Mouse (Mus musculus) liver, adult 2 months (tissue): ENCODE measurements around the gene Camk2b. TPM values are rescaled to one million over a fixed set of nuclear protein-coding genes. Genes with fewer than 3 reads are reported as not detected.

Source experiments
- DNase-seq: peaks from one replicate; pipeline ENCODE4 v3.0.0-alpha.2; 2011; ENCODE audit warnings: low read depth, low spot score; ENCODE audit errors: extremely low read depth
- H3K27ac ChIP-seq: fragments of 200-500 bp; replicated peaks from 2 replicates; pipeline ENCODE4 v1.5.1; 2012; ENCODE audit warnings: low read depth, mild to moderate bottlenecking, control low read depth, inconsistent platforms, low read length; ENCODE audit not compliant: insufficient read depth
- H3K27me3 ChIP-seq: fragments of 200-500 bp; 2 replicates; pipeline ENCODE4 v1.6.1; 2012; ENCODE audit warnings: mild to moderate bottlenecking, moderate library complexity, low read length, inconsistent platforms; ENCODE audit not compliant: control insufficient read depth, insufficient read depth
- H3K36me3 ChIP-seq: fragments of 200-500 bp; 2 replicates; pipeline ENCODE4 v1.6.1; 2012; ENCODE audit warnings: low read length, inconsistent platforms; ENCODE audit not compliant: control insufficient read depth, insufficient read depth
- H3K4me1 ChIP-seq: fragments of 200-500 bp; 2 replicates; pipeline ENCODE4 v1.6.1; 2011; ENCODE audit warnings: low read length; ENCODE audit not compliant: control insufficient read depth, insufficient read depth
- H3K4me3 ChIP-seq: fragments of 200-500 bp; 2 replicates; pipeline ENCODE4 v1.5.1; 2011; ENCODE audit warnings: low read depth, mild to moderate bottlenecking, control low read depth, low read length, moderate library complexity; ENCODE audit not compliant: insufficient read depth
- H3K79me2 ChIP-seq: fragments of 200-500 bp; 2 replicates; pipeline ENCODE4 v1.6.1; 2012; ENCODE audit warnings: inconsistent platforms, mild to moderate bottlenecking, low read length, moderate library complexity; ENCODE audit not compliant: control insufficient read depth, insufficient read depth
- H3K9ac ChIP-seq: fragments of 200-500 bp; 2 replicates; pipeline ENCODE4 v1.6.1; 2012; ENCODE audit warnings: low read depth, mild to moderate bottlenecking, control low read depth, inconsistent platforms, low read length
- CTCF ChIP-seq: fragments of 200-500 bp; IDR thresholded peaks from 2 replicates; pipeline ENCODE4 v1.5.1; 2011; ENCODE audit warnings: low read depth, low read length, control low read depth
- POLR2A ChIP-seq: fragments of 200-500 bp; IDR thresholded peaks from 2 replicates; pipeline ENCODE4 v1.6.1; 2011; ENCODE audit warnings: low read length, control low read depth; ENCODE audit not compliant: insufficient read depth; ENCODE audit errors: extremely low read depth
- whole genome bisulfite sequencing: fragments of 180-500 bp; shearing (Covaris S2); methylation state at CpG from one replicate; pipeline ENCODE4 v1.1.7; 2018; 5-methylcytosine and 5-hydroxymethylcytosine counted together
- polyA plus RNA-seq: library from polyadenylated mRNA; depleted of rRNA; stranded (reverse); fragments of >200 nt; gene quantifications from 2 replicates; pipeline ENCODE4 v1.2.3, GENCODE M21; 2012
- total RNA-seq: library from RNA; depleted of rRNA; stranded (reverse); fragments of >200 nt; gene quantifications from 2 replicates; pipeline ENCODE4 v1.2.3, GENCODE M21; 2014

Gene Camk2b
- total and polyA plus RNA-seq, 2 experiments = 8.1 to 8.5 TPM

DNA sequence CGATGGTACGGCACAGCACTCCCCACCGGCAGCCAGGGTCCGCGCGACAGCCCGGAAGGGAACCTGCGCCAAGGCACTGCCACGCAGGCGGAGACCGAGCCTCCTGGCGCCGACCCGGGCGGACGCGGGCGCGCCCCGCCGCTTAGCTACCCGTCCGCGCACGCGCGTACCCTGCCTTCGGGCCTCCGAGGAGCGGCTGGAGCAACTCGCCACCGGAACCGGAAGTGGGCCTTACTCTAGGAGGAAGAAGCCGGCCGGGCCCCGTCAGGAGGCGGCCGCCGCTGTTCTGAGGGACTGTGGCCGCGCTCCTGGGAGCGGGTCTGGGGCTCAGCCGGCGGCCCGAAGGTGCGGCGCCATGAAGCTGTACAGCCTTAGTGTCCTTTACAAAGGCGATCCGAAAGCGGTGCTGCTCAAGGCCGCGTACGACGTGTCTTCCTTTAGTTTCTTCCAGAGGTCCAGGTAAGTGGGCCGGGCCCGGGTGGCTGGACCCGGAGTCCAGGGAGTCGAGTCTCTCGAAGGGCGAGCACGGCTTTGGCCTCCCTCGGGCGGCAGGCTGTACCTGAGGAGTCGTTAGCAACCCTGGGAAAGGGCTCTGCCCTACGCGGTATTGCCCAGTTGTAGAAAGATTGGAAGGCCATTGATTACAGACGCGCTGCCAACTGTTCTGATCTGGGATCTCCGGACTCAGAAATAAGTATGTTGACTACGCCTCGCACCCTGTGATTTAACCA is 110.5 kb downstream of the Camk2b start, which contains the start of gene Ykt6:
TSS of gene Ykt6 (plus strand) at position 148 of the 731 bp plus-strand sequence.
- H3K4me1 ChIP-seq = peaks cover 10% of the 10 kb centered on the region
- H3K4me3 ChIP-seq = peak within 1 kb of the TSS; percentile 95
- DNase-seq = peak; percentile 87
- TF ChIP-seq CTCF (no peak), POLR2A (peak; percentile 74)
- H3K79me2 ChIP-seq = peaks cover 18% of the 10 kb centered on the region; the same call in 1 of the 2 replicates
- H3K27ac ChIP-seq = peak within 1 kb of the TSS; percentile 93
- peaks cover 8% of the 10 kb centered on the region for H3K36me3 ChIP-seq
- H3K9ac ChIP-seq = peak within 1 kb of the TSS; percentile 93
- WGBS = under 1% methylated on average over 71 of the region's 71 CpGs
- no peaks in the 10 kb centered on the region for H3K27me3 ChIP-seq

GRCm38 (mm10) chr11:5954965-5955504 is 111.1 kb downstream of the Camk2b start:
- WGBS = 5% methylated on average over 7 of the region's 7 CpGs
- H3K4me3 ChIP-seq = peak overlapping the region; percentile 70
- peaks cover 2% of the 10 kb centered on the region; the same call in 1 of the 2 replicates for H3K36me3 ChIP-seq
- H3K27ac ChIP-seq = peak overlapping the region; percentile 93
- peaks cover 10% of the 10 kb centered on the region for H3K4me1 ChIP-seq
- no peaks in the 10 kb centered on the region for H3K27me3 ChIP-seq
- peak overlapping the region; percentile 83 for H3K9ac ChIP-seq
- peak; percentile 49 for DNase-seq
- peaks cover 18% of the 10 kb centered on the region; the same call in 1 of the 2 replicates for H3K79me2 ChIP-seq
- TF ChIP-seq POLR2A = no peak
- peak; percentile 50 for TF ChIP-seq CTCF

DNA sequence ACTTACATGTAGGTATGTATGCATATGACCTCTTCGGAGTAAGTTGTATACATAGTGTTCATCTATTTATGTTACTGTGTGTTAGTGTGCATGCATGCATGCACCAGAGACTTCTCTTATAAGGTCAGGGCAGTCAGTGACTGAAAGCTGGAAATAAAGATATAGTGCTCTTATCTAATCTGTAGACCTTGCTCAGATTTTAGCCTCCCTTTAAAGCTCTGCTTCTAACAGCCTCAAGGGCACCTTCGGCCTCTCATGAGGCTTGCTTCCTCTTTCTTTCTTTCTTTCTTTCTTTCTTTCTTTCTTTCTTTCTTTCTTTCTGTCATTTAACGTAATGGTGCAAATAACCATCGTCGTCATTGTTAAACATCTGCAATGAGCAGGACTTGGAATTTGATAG is 111.7 kb downstream of the Camk2b start:
- 69% methylated on average over 5 of the region's 5 CpGs for WGBS
- Histone ChIP-seq H3K27me3 (no peaks in the 10 kb centered on the region), H3K27ac (no peak overlapping the region), H3K4me3 (no peak overlapping the region), H3K9ac (no peak overlapping the region), H3K4me1 (peaks cover 9% of the 10 kb centered on the region), H3K79me2 (peaks cover 18% of the 10 kb centered on the region; the same call in 1 of the 2 replicates), H3K36me3 (0 out of 2 replicates have a peak, but pooled peaks cover 1% of the 10 kb centered on the region)
- no peak for TF ChIP-seq CTCF
- TF ChIP-seq POLR2A = no peak
- no peak for DNase-seq

GRCm38 (mm10) chr11:5953130-5953765 is 112.9 kb downstream of the Camk2b start:
- Histone ChIP-seq H3K4me3 (no peak overlapping the region), H3K36me3 (no peaks in the 10 kb centered on the region), H3K4me1 (peaks cover 7% of the 10 kb centered on the region), H3K9ac (no peak overlapping the region), H3K27me3 (no peaks in the 10 kb centered on the region), H3K27ac (no peak overlapping the region), H3K79me2 (peaks cover 18% of the 10 kb centered on the region; the same call in 1 of the 2 replicates)
- DNase-seq = peak; percentile 52
- 42% methylated on average over 8 of the region's 8 CpGs for WGBS
- TF ChIP-seq POLR2A = no peak
- peak; percentile 19; the same call in 1 of the 2 replicates for TF ChIP-seq CTCF

- Histone ChIP-seq H3K27me3 (no peaks in the 10 kb centered on the region), H3K4me1 (peaks cover 7% of the 10 kb centered on the region), H3K4me3 (no peak overlapping the region), H3K79me2 (peaks cover 17% of the 10 kb centered on the region; the same call in 1 of the 2 replicates), H3K36me3 (no peaks in the 10 kb centered on the region), H3K9ac (no peak overlapping the region), H3K27ac (no peak overlapping the region)
- no peak for DNase-seq
- TF ChIP-seq CTCF (no peak), POLR2A (no peak)
- 77% methylated on average over 5 of the region's 5 CpGs for WGBS
Measured at GRCm38 (mm10) chr11:5952501-5952900, 113.7 kb downstream of the Camk2b start.
